Mouse (Mus musculus): ENCODE data around the gene Scfd2. TPM values are rescaled to one million over a fixed set of nuclear protein-coding genes. Genes with fewer than 3 reads are reported as not detected.
A peak's percentile ranks its signal among the peaks of the same experiment; 100 is the strongest.

The Scfd2 gene
- polyA plus RNA-seq, 1 experiment from 2014 or later = 14.9 TPM

GRCm38 (mm10) chr5:74188886-74189285, 342.7 kb downstream of the Scfd2 start:
- Histone ChIP-seq H3K9ac (replicated peaks; ENCODE audit: low read length) (no peak overlapping the region), H3K4me3 (ENCODE audit: low read depth, low read length) (no peak overlapping the region), H3K9me3 (replicated peaks; ENCODE audit: control insufficient read depth, low read length) (no peaks in the 10 kb centered on the region), H3K4me1 (ENCODE audit: control insufficient read depth, insufficient read depth, low read length) (peaks cover 3% of the 10 kb centered on the region; the same call in 1 of the 2 replicates), H3K27ac (replicated peaks; ENCODE audit: low read depth, low read length) (no peak overlapping the region), H3K27me3 (ENCODE audit: control insufficient read depth, insufficient read depth, low read length) (no peaks in the 10 kb centered on the region), H3K4me2 (ENCODE audit: low read depth, low read length) (no peak overlapping the region), H3K36me3 (replicated peaks; ENCODE audit: control insufficient read depth, insufficient read depth, low read depth, low read length) (no peaks in the 10 kb centered on the region)
- ATAC-seq (replicated peaks; ENCODE audit: insufficient number of reproducible peaks, low FRiP score, low TSS enrichment, low read depth) (no peak), DNase-seq (ENCODE audit: low spot score) (no peak)
- WGBS = 77% methylated on average over 8 of the region's 8 CpGs

- Histone ChIP-seq H3K4me3 (ENCODE audit: low read depth, low read length) (no peak overlapping the region), H3K27me3 (ENCODE audit: control insufficient read depth, insufficient read depth, low read length) (no peaks in the 10 kb centered on the region), H3K9ac (replicated peaks; ENCODE audit: low read length) (no peak overlapping the region), H3K4me1 (ENCODE audit: control insufficient read depth, insufficient read depth, low read length) (no peaks in the 10 kb centered on the region; the same call in 1 of the 2 replicates), H3K9me3 (replicated peaks; ENCODE audit: control insufficient read depth, low read length) (no peaks in the 10 kb centered on the region), H3K27ac (replicated peaks; ENCODE audit: low read depth, low read length) (no peak overlapping the region), H3K4me2 (ENCODE audit: low read depth, low read length) (no peak overlapping the region), H3K36me3 (replicated peaks; ENCODE audit: control insufficient read depth, insufficient read depth, low read depth, low read length) (no peaks in the 10 kb centered on the region)
- WGBS = 92% methylated on average over 12 of the region's 12 CpGs
- ATAC-seq (replicated peaks; ENCODE audit: insufficient number of reproducible peaks, low FRiP score, low TSS enrichment, low read depth) (no peak), DNase-seq (ENCODE audit: low spot score) (no peak)
These were observed 343.5 kb downstream of the Scfd2 start for GRCm38 (mm10) chr5:74188076-74188475.

- Histone ChIP-seq H3K4me1 (ENCODE audit: control insufficient read depth, insufficient read depth, low read length) (no peaks in the 10 kb centered on the region; the same call in 1 of the 2 replicates), H3K27ac (replicated peaks; ENCODE audit: low read depth, low read length) (no peak overlapping the region), H3K36me3 (replicated peaks; ENCODE audit: control insufficient read depth, insufficient read depth, low read depth, low read length) (no peaks in the 10 kb centered on the region), H3K4me3 (ENCODE audit: low read depth, low read length) (no peak overlapping the region), H3K9ac (replicated peaks; ENCODE audit: low read length) (no peak overlapping the region), H3K9me3 (replicated peaks; ENCODE audit: control insufficient read depth, low read length) (no peaks in the 10 kb centered on the region), H3K27me3 (ENCODE audit: control insufficient read depth, insufficient read depth, low read length) (no peaks in the 10 kb centered on the region), H3K4me2 (ENCODE audit: low read depth, low read length) (no peak overlapping the region)
- ATAC-seq (replicated peaks; ENCODE audit: insufficient number of reproducible peaks, low FRiP score, low TSS enrichment, low read depth) (no peak), DNase-seq (ENCODE audit: low spot score) (no peak)
- WGBS = 77% methylated on average over 9 of the region's 9 CpGs
These were observed 347.0 kb downstream of the Scfd2 start for GRCm38 (mm10) chr5:74184607-74185006.

GRCm38 (mm10) chr5:74183118-74183517, 348.4 kb downstream of the Scfd2 start:
- Histone ChIP-seq H3K27me3 (ENCODE audit: control insufficient read depth, insufficient read depth, low read length) (no peaks in the 10 kb centered on the region), H3K9me3 (replicated peaks; ENCODE audit: control insufficient read depth, low read length) (no peaks in the 10 kb centered on the region), H3K9ac (replicated peaks; ENCODE audit: low read length) (no peak overlapping the region), H3K36me3 (replicated peaks; ENCODE audit: control insufficient read depth, insufficient read depth, low read depth, low read length) (no peaks in the 10 kb centered on the region), H3K4me2 (ENCODE audit: low read depth, low read length) (no peak overlapping the region), H3K4me3 (ENCODE audit: low read depth, low read length) (no peak overlapping the region), H3K4me1 (ENCODE audit: control insufficient read depth, insufficient read depth, low read length) (no peaks in the 10 kb centered on the region; the same call in 1 of the 2 replicates), H3K27ac (replicated peaks; ENCODE audit: low read depth, low read length) (no peak overlapping the region)
- no peak for DNase-seq (ENCODE audit: low spot score)
- WGBS = 74% methylated on average over 10 of the region's 10 CpGs
- no peak for ATAC-seq (replicated peaks; ENCODE audit: insufficient number of reproducible peaks, low FRiP score, low TSS enrichment, low read depth)

- no peak overlapping the region for H3K9ac ChIP-seq (replicated peaks; ENCODE audit: low read length)
- H3K4me1 ChIP-seq (ENCODE audit: control insufficient read depth, insufficient read depth, low read length) = peaks cover 4% of the 10 kb centered on the region
- no peak overlapping the region for H3K27ac ChIP-seq (replicated peaks; ENCODE audit: low read depth, low read length)
- no peaks in the 10 kb centered on the region for H3K36me3 ChIP-seq (replicated peaks; ENCODE audit: control insufficient read depth, insufficient read depth, low read depth, low read length)
- H3K4me3 ChIP-seq (ENCODE audit: low read depth, low read length) = no peak overlapping the region
- 46% methylated on average over 10 of the region's 10 CpGs for WGBS
- DNase-seq (ENCODE audit: low spot score) (no peak), ATAC-seq (replicated peaks; ENCODE audit: insufficient number of reproducible peaks, low FRiP score, low TSS enrichment, low read depth) (no peak)
- no peak overlapping the region for H3K4me2 ChIP-seq (ENCODE audit: low read depth, low read length)
- H3K27me3 ChIP-seq (ENCODE audit: control insufficient read depth, insufficient read depth, low read length) = no peaks in the 10 kb centered on the region
- no peaks in the 10 kb centered on the region for H3K9me3 ChIP-seq (replicated peaks; ENCODE audit: control insufficient read depth, low read length)
These were observed 351.3 kb downstream of the Scfd2 start for GRCm38 (mm10) chr5:74180216-74180615.

GRCm38 (mm10) chr5:74175526-74176270, 355.9 kb downstream of the Scfd2 start:
- Histone ChIP-seq H3K9ac (replicated peaks; ENCODE audit: low read length) (peak overlapping the region; percentile 19), H3K4me2 (ENCODE audit: low read depth, low read length) (peak overlapping the region; percentile 5; the same call in 1 of the 2 replicates), H3K27ac (replicated peaks; ENCODE audit: low read depth, low read length) (peak overlapping the region; percentile 82), H3K36me3 (replicated peaks; ENCODE audit: control insufficient read depth, insufficient read depth, low read depth, low read length) (no peaks in the 10 kb centered on the region), H3K27me3 (ENCODE audit: control insufficient read depth, insufficient read depth, low read length) (no peaks in the 10 kb centered on the region), H3K4me3 (ENCODE audit: low read depth, low read length) (no peak overlapping the region), H3K9me3 (replicated peaks; ENCODE audit: control insufficient read depth, low read length) (no peaks in the 10 kb centered on the region), H3K4me1 (ENCODE audit: control insufficient read depth, insufficient read depth, low read length) (peaks cover 10% of the 10 kb centered on the region)
- ATAC-seq (replicated peaks; ENCODE audit: insufficient number of reproducible peaks, low FRiP score, low TSS enrichment, low read depth) (peak; percentile 42), DNase-seq (ENCODE audit: low spot score) (peak; percentile 91)
- 29% methylated on average over 13 of the region's 14 CpGs for WGBS

GRCm38 (mm10) chr5:74173162-74173844, 358.3 kb downstream of the Scfd2 start:
- H3K27ac ChIP-seq (replicated peaks; ENCODE audit: low read depth, low read length) = peak overlapping the region; percentile 43
- H3K9ac ChIP-seq (replicated peaks; ENCODE audit: low read length) = peak overlapping the region; percentile 25; the same call in 1 of the 2 replicates
- no peaks in the 10 kb centered on the region for H3K36me3 ChIP-seq (replicated peaks; ENCODE audit: control insufficient read depth, insufficient read depth, low read depth, low read length)
- no peak overlapping the region for H3K4me3 ChIP-seq (ENCODE audit: low read depth, low read length)
- peak; percentile 74 for DNase-seq (ENCODE audit: low spot score)
- 59% methylated on average over 18 of the region's 18 CpGs for WGBS
- no peaks in the 10 kb centered on the region for H3K9me3 ChIP-seq (replicated peaks; ENCODE audit: control insufficient read depth, low read length)
- H3K4me2 ChIP-seq (ENCODE audit: low read depth, low read length) = no peak overlapping the region
- H3K27me3 ChIP-seq (ENCODE audit: control insufficient read depth, insufficient read depth, low read length) = no peaks in the 10 kb centered on the region
- peak; percentile 36; the same call in 1 of the 2 replicates for ATAC-seq (replicated peaks; ENCODE audit: insufficient number of reproducible peaks, low FRiP score, low TSS enrichment, low read depth)
- H3K4me1 ChIP-seq (ENCODE audit: control insufficient read depth, insufficient read depth, low read length) = peaks cover 10% of the 10 kb centered on the region

- H3K4me3 ChIP-seq (ENCODE audit: low read depth, low read length) = no peak overlapping the region
- DNase-seq (ENCODE audit: low spot score) = peak; percentile 80
- peaks cover 10% of the 10 kb centered on the region for H3K4me1 ChIP-seq (ENCODE audit: control insufficient read depth, insufficient read depth, low read length)
- ATAC-seq (replicated peaks; ENCODE audit: insufficient number of reproducible peaks, low FRiP score, low TSS enrichment, low read depth) = no peak
- H3K9ac ChIP-seq (replicated peaks; ENCODE audit: low read length) = no peak overlapping the region
- H3K4me2 ChIP-seq (ENCODE audit: low read depth, low read length) = no peak overlapping the region
- peak overlapping the region; percentile 43 for H3K27ac ChIP-seq (replicated peaks; ENCODE audit: low read depth, low read length)
- no peaks in the 10 kb centered on the region for H3K27me3 ChIP-seq (ENCODE audit: control insufficient read depth, insufficient read depth, low read length)
- WGBS = 15% methylated on average over 12 of the region's 12 CpGs
- no peaks in the 10 kb centered on the region for H3K9me3 ChIP-seq (replicated peaks; ENCODE audit: control insufficient read depth, low read length)
- H3K36me3 ChIP-seq (replicated peaks; ENCODE audit: control insufficient read depth, insufficient read depth, low read depth, low read length) = no peaks in the 10 kb centered on the region
These were observed 359.4 kb downstream of the Scfd2 start for GRCm38 (mm10) chr5:74172208-74172607.
